Mouse (Mus musculus): ENCODE results near the gene Srsf1.

The Srsf1 gene

GRCm38 (mm10) chr11:88073343-88073875, 26.2 kb downstream of the Srsf1 start:
- no peak for DNase-seq

GRCm38 (mm10) chr11:88075701-88076100, 28.5 kb downstream of the Srsf1 start:
- DNase-seq = no peak

GRCm38 (mm10) chr11:88076394-88076793, 29.2 kb downstream of the Srsf1 start:
- DNase-seq = no peak

- DNase-seq = peak in 1 of 2 experiments; percentile 30
Measured at GRCm38 (mm10) chr11:88083699-88084098, 36.5 kb downstream of the Srsf1 start.

GRCm38 (mm10) chr11:88086737-88087627, 39.8 kb downstream of the Srsf1 start:
- DNase-seq = peak; percentile 94 to 96

- DNase-seq = no peak
Measured at GRCm38 (mm10) chr11:88089150-88089549, 42.0 kb downstream of the Srsf1 start.

GRCm38 (mm10) chr11:88090293-88090692, 43.1 kb downstream of the Srsf1 start:
- no peak for DNase-seq

- DNase-seq = no peak
Measured at GRCm38 (mm10) chr11:88091949-88092348, 44.8 kb downstream of the Srsf1 start.

- peak in 1 of 2 experiments; percentile 38 for DNase-seq
Measured at GRCm38 (mm10) chr11:88097173-88097572, 50.0 kb downstream of the Srsf1 start.

GRCm38 (mm10) chr11:88098021-88098729, 51.0 kb downstream of the Srsf1 start, which contains the start of gene Cuedc1:
Cuedc1 (plus strand) TSS chr11:88098058.
- DNase-seq = no peak

- DNase-seq = peak; percentile 68 to 88
Measured at GRCm38 (mm10) chr11:88098787-88099598, 51.8 kb downstream of the Srsf1 start.

- peak; percentile 89 to 92 for DNase-seq
Measured at GRCm38 (mm10) chr11:88099599-88100023, 52.4 kb downstream of the Srsf1 start.

- no peak for DNase-seq
Measured at GRCm38 (mm10) chr11:88100170-88100569, 53.0 kb downstream of the Srsf1 start.
